Mouse (Mus musculus): ENCODE data around the gene Otor. TPM values are rescaled to one million over a fixed set of nuclear protein-coding genes. Genes with fewer than 3 reads are reported as not detected.

Gene Otor
- polyA plus RNA-seq (2015; fragmentation: Nextera tagmentation; extraction: Ambion mirVana) = 0.10 TPM in 1 of 2 replicates, not detected in the other

GRCm38 (mm10) chr2:143078198-143078851 lies at the start of gene Otor:
Otor (plus strand) TSS chr2:143078473.
- Histone ChIP-seq H3K4me3 (replicated peaks) (no peak within 1 kb of the TSS), H3K27ac (no peak within 1 kb of the TSS), H3K27me3 (no peaks in the 10 kb centered on the region), H3K4me2 (no peak within 1 kb of the TSS), H3K9me3 (replicated peaks) (no peaks in the 10 kb centered on the region), H3K36me3 (no peaks in the 10 kb centered on the region), H3K4me1 (replicated peaks) (no peaks in the 10 kb centered on the region), H3K9ac (no peak within 1 kb of the TSS)
- ATAC-seq (ENCODE audit: low read depth) (no peak), DNase-seq (no peak)
- WGBS (ENCODE audit: insufficient replicate concordance) = 70% methylated on average over 8 of the region's 8 CpGs

GRCm38 (mm10) chr2:143031283-143031682 lies 47.0 kb upstream of the Otor start:
- 81% methylated on average over 1 of the region's 1 CpGs for WGBS (ENCODE audit: insufficient replicate concordance)
- Histone ChIP-seq H3K4me2 (no peak overlapping the region), H3K27me3 (no peaks in the 10 kb centered on the region), H3K27ac (no peak overlapping the region), H3K4me3 (replicated peaks) (no peak overlapping the region), H3K4me1 (replicated peaks) (no peaks in the 10 kb centered on the region), H3K36me3 (no peaks in the 10 kb centered on the region), H3K9me3 (replicated peaks) (no peaks in the 10 kb centered on the region), H3K9ac (no peak overlapping the region)
- no peak for ATAC-seq (ENCODE audit: low read depth)
- no peak for DNase-seq

GRCm38 (mm10) chr2:143032378-143033255 lies 45.7 kb upstream of the Otor start:
- Histone ChIP-seq H3K4me1 (replicated peaks) (no peaks in the 10 kb centered on the region), H3K4me2 (no peak overlapping the region), H3K4me3 (replicated peaks) (no peak overlapping the region), H3K9ac (no peak overlapping the region), H3K36me3 (no peaks in the 10 kb centered on the region), H3K27me3 (no peaks in the 10 kb centered on the region), H3K9me3 (replicated peaks) (no peaks in the 10 kb centered on the region), H3K27ac (no peak overlapping the region)
- 66% methylated on average over 10 of the region's 10 CpGs for WGBS (ENCODE audit: insufficient replicate concordance)
- ATAC-seq (ENCODE audit: low read depth) (no peak), DNase-seq (no peak)

GRCm38 (mm10) chr2:143034350-143035085 lies 43.8 kb upstream of the Otor start:
- Histone ChIP-seq H3K4me1 (replicated peaks) (no peaks in the 10 kb centered on the region), H3K4me2 (no peak overlapping the region), H3K36me3 (no peaks in the 10 kb centered on the region), H3K4me3 (replicated peaks) (no peak overlapping the region), H3K27me3 (no peaks in the 10 kb centered on the region), H3K9me3 (replicated peaks) (no peaks in the 10 kb centered on the region), H3K27ac (no peak overlapping the region), H3K9ac (no peak overlapping the region)
- no peak for ATAC-seq (ENCODE audit: low read depth)
- no peak for DNase-seq
- WGBS (ENCODE audit: insufficient replicate concordance) = 70% methylated on average over 7 of the region's 7 CpGs

GRCm38 (mm10) chr2:143035086-143035593 lies 43.1 kb upstream of the Otor start:
- H3K4me2 ChIP-seq = no peak overlapping the region
- no peak for DNase-seq
- no peak for ATAC-seq (ENCODE audit: low read depth)
- no peaks in the 10 kb centered on the region for H3K36me3 ChIP-seq
- 57% methylated on average over 10 of the region's 10 CpGs for WGBS (ENCODE audit: insufficient replicate concordance)
- no peak overlapping the region for H3K9ac ChIP-seq
- no peaks in the 10 kb centered on the region for H3K4me1 ChIP-seq (replicated peaks)
- H3K27me3 ChIP-seq = no peaks in the 10 kb centered on the region
- no peak overlapping the region for H3K27ac ChIP-seq
- no peaks in the 10 kb centered on the region for H3K9me3 ChIP-seq (replicated peaks)
- H3K4me3 ChIP-seq (replicated peaks) = no peak overlapping the region

GRCm38 (mm10) chr2:143041596-143041995 lies 36.7 kb upstream of the Otor start:
- no peaks in the 10 kb centered on the region for H3K4me1 ChIP-seq (replicated peaks)
- no peak for ATAC-seq (ENCODE audit: low read depth)
- no peaks in the 10 kb centered on the region for H3K9me3 ChIP-seq (replicated peaks)
- no peak overlapping the region for H3K27ac ChIP-seq
- H3K9ac ChIP-seq = no peak overlapping the region
- WGBS (ENCODE audit: insufficient replicate concordance) = 68% methylated on average over 1 of the region's 1 CpGs
- H3K4me3 ChIP-seq (replicated peaks) = no peak overlapping the region
- H3K4me2 ChIP-seq = no peak overlapping the region
- no peaks in the 10 kb centered on the region for H3K36me3 ChIP-seq
- no peak for DNase-seq
- H3K27me3 ChIP-seq = no peaks in the 10 kb centered on the region

GRCm38 (mm10) chr2:143055251-143055650 lies 23.0 kb upstream of the Otor start:
- Histone ChIP-seq H3K27me3 (no peaks in the 10 kb centered on the region), H3K27ac (no peak overlapping the region), H3K4me1 (replicated peaks) (no peaks in the 10 kb centered on the region), H3K4me3 (replicated peaks) (no peak overlapping the region), H3K4me2 (no peak overlapping the region), H3K9me3 (replicated peaks) (no peaks in the 10 kb centered on the region), H3K36me3 (no peaks in the 10 kb centered on the region), H3K9ac (no peak overlapping the region)
- ATAC-seq (ENCODE audit: low read depth) (no peak), DNase-seq (no peak)

GRCm38 (mm10) chr2:143056736-143057135 lies 21.5 kb upstream of the Otor start:
- Histone ChIP-seq H3K27me3 (no peaks in the 10 kb centered on the region), H3K4me1 (replicated peaks) (no peaks in the 10 kb centered on the region), H3K9me3 (replicated peaks) (no peaks in the 10 kb centered on the region), H3K27ac (no peak overlapping the region), H3K9ac (no peak overlapping the region), H3K4me3 (replicated peaks) (no peak overlapping the region), H3K36me3 (no peaks in the 10 kb centered on the region), H3K4me2 (no peak overlapping the region)
- 50% methylated on average over 5 of the region's 5 CpGs for WGBS (ENCODE audit: insufficient replicate concordance)
- no peak for DNase-seq
- no peak for ATAC-seq (ENCODE audit: low read depth)

GRCm38 (mm10) chr2:143062432-143062811 lies 15.9 kb upstream of the Otor start:
- H3K27ac ChIP-seq = no peak overlapping the region
- no peaks in the 10 kb centered on the region for H3K27me3 ChIP-seq
- no peak for DNase-seq
- H3K9me3 ChIP-seq (replicated peaks) = no peaks in the 10 kb centered on the region
- WGBS (ENCODE audit: insufficient replicate concordance) = 53% methylated on average over 6 of the region's 6 CpGs
- ATAC-seq (ENCODE audit: low read depth) = peak; percentile 25; the same call in 1 of the 2 replicates
- H3K36me3 ChIP-seq = peaks cover 23% of the 10 kb centered on the region
- peaks cover 8% of the 10 kb centered on the region for H3K4me1 ChIP-seq (replicated peaks)
- H3K4me3 ChIP-seq (replicated peaks) = peak overlapping the region; percentile 74
- H3K9ac ChIP-seq = peak overlapping the region; percentile 80; the same call in 1 of the 2 replicates
- peak overlapping the region; percentile 74 for H3K4me2 ChIP-seq

GRCm38 (mm10) chr2:143062812-143063792 lies 15.2 kb upstream of the Otor start, which contains the start of gene Snrpb2:
Snrpb2 (plus strand) TSS chr2:143063039.
- H3K27ac ChIP-seq = peak within 1 kb of the TSS; percentile 42; the same call in 1 of the 2 replicates
- peak; percentile 88 for ATAC-seq (ENCODE audit: low read depth)
- H3K9ac ChIP-seq = peak within 1 kb of the TSS; percentile 80

More at GRCm38 (mm10) chr2:143062812-143063792, 15.2 kb upstream of the Otor start, which contains the start of gene Snrpb2:
- Histone ChIP-seq H3K4me2 (peak within 1 kb of the TSS; percentile 74), H3K36me3 (peaks cover 23% of the 10 kb centered on the region), H3K4me1 (replicated peaks) (peaks cover 8% of the 10 kb centered on the region), H3K4me3 (replicated peaks) (peak within 1 kb of the TSS; percentile 74), H3K27me3 (no peaks in the 10 kb centered on the region), H3K9me3 (replicated peaks) (no peaks in the 10 kb centered on the region)
- WGBS (ENCODE audit: insufficient replicate concordance) = under 1% methylated on average over 55 of the region's 55 CpGs
- DNase-seq = peak; percentile 74
